Mouse (Mus musculus) embryonic facial prominence, embryonic 15.5 days (tissue): Measurements from ENCODE around the gene Gsdma3. TPM values are rescaled to one million over a fixed set of nuclear protein-coding genes. Genes with fewer than 3 reads are reported as not detected.
"Not testable (repeated sequence)": the region's sequence is repeated elsewhere in the genome, so short reads cannot be mapped to it uniquely, and the experiment has no call there.

Source experiments
- ATAC-seq: fragments of 200-750 bp; cut with Nextera tagmentation; 2 replicates; pipeline ENCODE4 v1.8.0; 2017; ENCODE audit warnings: low read depth, moderate TSS enrichment; ENCODE audit not compliant: insufficient number of reproducible peaks, low FRiP score, low TSS enrichment
- H3K27ac ChIP-seq: fragments of 300-500 bp; sonication (generic); replicated peaks from 2 replicates; pipeline ENCODE4 v1.5.1; 2015; ENCODE audit warnings: mild to moderate bottlenecking, inconsistent platforms
- H3K27me3 ChIP-seq: fragments of 300-500 bp; sonication (generic); 2 replicates; pipeline ENCODE4 v1.6.1; 2015; ENCODE audit warnings: inconsistent platforms
- H3K36me3 ChIP-seq: fragments of 300-500 bp; sonication (generic); 2 replicates; pipeline ENCODE4 v1.6.1; 2015; ENCODE audit warnings: mild to moderate bottlenecking, inconsistent platforms
- H3K4me1 ChIP-seq: fragments of 300-500 bp; sonication (generic); 2 replicates; pipeline ENCODE4 v1.6.1; 2015; ENCODE audit warnings: inconsistent platforms
- H3K4me2 ChIP-seq: fragments of 300-500 bp; sonication (generic); replicated peaks from 2 replicates; pipeline ENCODE4 v1.6.1; 2015; ENCODE audit warnings: mild to moderate bottlenecking, inconsistent platforms
- H3K4me3 ChIP-seq: fragments of 300-500 bp; sonication (generic); replicated peaks from 2 replicates; pipeline ENCODE4 v1.5.1; 2015; ENCODE audit warnings: mild to moderate bottlenecking, inconsistent platforms
- H3K9ac ChIP-seq: fragments of 300-500 bp; sonication (generic); 2 replicates; pipeline ENCODE4 v1.6.1; 2015; ENCODE audit warnings: inconsistent platforms
- H3K9me3 ChIP-seq: fragments of 300-500 bp; sonication (generic); replicated peaks from 2 replicates; pipeline ENCODE4 v1.6.1; 2016; ENCODE audit warnings: inconsistent platforms
- WGBS: fragments of 180-500 bp; shearing (Covaris S2); methylation state at CpG from one replicate; pipeline ENCODE4 v1.1.7; 2015; 5-methylcytosine and 5-hydroxymethylcytosine counted together
- polyA plus RNA-seq: library from polyadenylated mRNA; unstranded; fragments of >200 nt; fragmentation: Nextera tagmentation; extraction: Ambion mirVana; gene quantifications from 2 replicates; pipeline ENCODE4 v1.2.1, GENCODE M21; 2015

The Gsdma3 gene
- polyA plus RNA-seq, 1 experiment from 2014 or later, result not detected

DNA sequence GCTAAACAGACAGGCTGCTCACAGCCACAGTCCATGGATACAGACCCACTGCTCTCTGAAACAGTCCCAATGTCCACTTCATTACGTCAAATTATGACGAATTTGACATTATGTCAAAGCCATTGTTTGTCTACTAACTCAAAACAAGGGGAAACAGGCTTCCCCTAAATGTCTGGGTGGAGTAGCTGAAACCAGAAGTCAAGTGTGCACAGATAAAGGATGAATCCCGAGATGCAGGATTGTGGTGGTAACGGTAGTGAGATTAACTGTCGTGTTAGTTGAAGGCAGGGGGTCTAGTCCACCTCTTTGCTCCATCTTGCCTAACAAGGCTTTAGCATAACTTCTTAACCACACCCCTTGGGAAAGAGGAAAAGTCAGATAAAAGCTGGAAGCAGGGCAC is 46.3 kb downstream of the Gsdma3 start:
- H3K9ac ChIP-seq, result no peak overlapping the region
- H3K4me2 ChIP-seq, result no peak overlapping the region
- no peaks in the 10 kb centered on the region for H3K4me1 ChIP-seq
- no peak for ATAC-seq
- peaks cover 9% of the 10 kb centered on the region; the same call in 1 of the 2 replicates for H3K27me3 ChIP-seq
- no peaks in the 10 kb centered on the region for H3K36me3 ChIP-seq
- no peak overlapping the region for H3K27ac ChIP-seq
- 82% methylated on average over 5 of the region's 5 CpGs for WGBS
- no peak overlapping the region for H3K4me3 ChIP-seq
- no peaks in the 10 kb centered on the region for H3K9me3 ChIP-seq

DNA sequence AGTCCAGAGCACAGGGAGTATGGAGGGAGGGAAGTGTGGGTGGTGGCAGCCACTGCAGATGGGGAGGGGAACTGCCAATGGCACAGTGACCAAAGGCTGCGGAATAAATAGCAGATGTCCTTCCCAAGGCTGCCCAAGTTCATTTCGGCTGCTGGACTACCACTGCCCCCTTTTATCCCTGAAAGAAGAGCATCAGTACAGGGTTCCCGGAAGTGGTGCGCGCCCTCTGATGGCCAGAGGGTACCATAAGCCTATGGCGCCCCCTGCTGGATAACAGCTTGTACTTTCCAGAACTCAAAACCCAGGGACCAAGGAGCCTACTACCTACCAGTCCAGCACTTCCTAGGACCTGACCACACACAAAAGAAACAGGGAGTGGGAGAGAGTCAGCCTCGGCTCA is 47.0 kb downstream of the Gsdma3 start:
- not testable (repeated sequence) for H3K9me3 ChIP-seq, H3K27ac ChIP-seq, H3K4me1 ChIP-seq, H3K36me3 ChIP-seq, H3K27me3 ChIP-seq, H3K4me3 ChIP-seq, H3K9ac ChIP-seq
- 0 out of 2 replicates have a peak overlapping the region, but pooled peaks have one; percentile 19 for H3K4me2 ChIP-seq
- ATAC-seq, result peak; percentile 32; the same call in 1 of the 2 replicates
- WGBS, result 2% methylated on average over 6 of the region's 7 CpGs

DNA sequence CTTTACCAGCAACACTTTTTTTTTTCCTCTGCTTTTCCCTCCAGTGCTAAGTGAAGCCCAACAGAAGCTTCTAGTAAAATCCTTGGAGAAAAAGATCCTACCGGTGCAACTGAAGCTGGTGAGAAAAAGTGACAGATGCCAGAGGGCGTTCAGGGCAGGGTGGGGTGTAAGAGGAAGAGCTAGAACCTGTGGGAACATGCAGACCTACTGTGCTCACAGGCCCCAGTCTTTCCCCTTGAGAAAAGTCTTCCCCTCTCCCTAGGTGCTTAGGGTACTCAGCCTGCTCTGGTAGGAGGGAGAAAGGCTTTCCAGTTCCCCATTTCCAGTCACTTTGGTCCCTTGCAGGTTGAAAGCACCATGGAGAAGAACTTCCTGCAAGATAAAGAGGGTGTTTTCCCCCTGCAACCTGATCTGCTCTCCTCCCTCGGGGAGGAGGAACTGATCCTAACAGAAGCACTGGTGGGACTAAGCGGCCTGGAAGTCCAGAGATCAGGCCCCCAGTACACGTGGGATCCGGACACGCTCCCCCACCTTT is 49.7 kb downstream of the Gsdma3 start:
- Histone ChIP-seq H3K9me3 (no peaks in the 10 kb centered on the region), H3K9ac (no peak overlapping the region), H3K4me3 (no peak overlapping the region), H3K27ac (no peak overlapping the region), H3K4me1 (no peaks in the 10 kb centered on the region), H3K27me3 (no peaks in the 10 kb centered on the region), H3K4me2 (no peak overlapping the region), H3K36me3 (no peaks in the 10 kb centered on the region)
- ATAC-seq, result no peak
- 33% methylated on average over 7 of the region's 7 CpGs for WGBS

DNA sequence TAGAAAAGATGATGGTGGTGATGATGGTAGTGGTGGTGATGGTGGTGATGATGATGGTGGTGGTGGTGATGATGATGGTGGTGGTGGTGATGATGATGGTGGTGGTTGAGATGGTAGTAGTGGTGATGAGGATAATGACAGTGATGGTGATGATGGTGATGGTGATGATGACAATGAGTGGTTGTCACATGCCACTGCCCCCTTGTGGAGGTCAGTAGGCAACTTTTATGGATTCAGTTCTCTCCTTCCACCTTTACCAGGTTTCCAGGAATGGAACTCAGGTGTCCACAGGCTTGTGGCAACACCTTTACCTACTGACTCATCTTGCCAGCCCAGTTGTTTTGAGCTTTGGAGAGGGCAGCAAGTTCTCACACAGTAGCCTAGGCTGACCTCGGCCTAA is 53.9 kb downstream of the Gsdma3 start:
- H3K27me3 ChIP-seq, result no peaks in the 10 kb centered on the region
- peaks cover 7% of the 10 kb centered on the region for H3K4me1 ChIP-seq
- no peak overlapping the region for H3K9ac ChIP-seq
- no peak overlapping the region for H3K4me2 ChIP-seq
- WGBS, result 96% methylated on average over 1 of the region's 1 CpGs
- no peaks in the 10 kb centered on the region for H3K9me3 ChIP-seq
- H3K4me3 ChIP-seq, result no peak overlapping the region
- H3K27ac ChIP-seq, result no peak overlapping the region
- H3K36me3 ChIP-seq, result peaks cover 3% of the 10 kb centered on the region; the same call in 1 of the 2 replicates
- ATAC-seq, result no peak

GRCm38 (mm10) chr11:98680595-98680994 is 54.4 kb downstream of the Gsdma3 start:
- H3K27me3 ChIP-seq, H3K9me3 ChIP-seq, H3K4me2 ChIP-seq, ATAC-seq, H3K4me3 ChIP-seq, H3K4me1 ChIP-seq, H3K9ac ChIP-seq, H3K27ac ChIP-seq, H3K36me3 ChIP-seq: not testable (repeated sequence)
- WGBS, result 90% methylated on average over 4 of the region's 4 CpGs

DNA sequence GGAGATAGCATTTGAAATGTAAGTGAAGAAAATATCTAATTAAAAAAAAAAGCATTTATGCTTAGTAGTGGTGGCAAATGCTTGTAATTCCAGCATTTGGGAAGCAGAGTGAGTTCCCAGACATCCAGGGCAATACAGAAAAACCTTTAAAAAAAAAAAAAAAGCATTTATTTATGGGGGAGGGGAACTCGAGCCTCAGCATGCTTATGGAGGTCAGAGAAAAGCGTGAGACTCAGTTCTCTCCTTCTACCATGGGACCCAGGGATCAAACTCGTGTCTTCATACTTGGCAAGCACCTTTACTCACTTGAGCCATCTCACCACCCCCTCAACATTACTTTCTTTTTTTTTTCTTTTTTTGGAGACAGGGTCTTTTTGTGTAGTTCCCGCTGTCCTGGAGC is 55.0 kb downstream of the Gsdma3 start:
- Histone ChIP-seq H3K27me3 (no peaks in the 10 kb centered on the region), H3K4me2 (no peak overlapping the region), H3K27ac (no peak overlapping the region), H3K4me1 (peaks cover 7% of the 10 kb centered on the region), H3K9me3 (no peaks in the 10 kb centered on the region), H3K36me3 (peaks cover 13% of the 10 kb centered on the region), H3K9ac (no peak overlapping the region), H3K4me3 (no peak overlapping the region)
- ATAC-seq, result no peak
- WGBS, result 71% methylated on average over 4 of the region's 4 CpGs

DNA sequence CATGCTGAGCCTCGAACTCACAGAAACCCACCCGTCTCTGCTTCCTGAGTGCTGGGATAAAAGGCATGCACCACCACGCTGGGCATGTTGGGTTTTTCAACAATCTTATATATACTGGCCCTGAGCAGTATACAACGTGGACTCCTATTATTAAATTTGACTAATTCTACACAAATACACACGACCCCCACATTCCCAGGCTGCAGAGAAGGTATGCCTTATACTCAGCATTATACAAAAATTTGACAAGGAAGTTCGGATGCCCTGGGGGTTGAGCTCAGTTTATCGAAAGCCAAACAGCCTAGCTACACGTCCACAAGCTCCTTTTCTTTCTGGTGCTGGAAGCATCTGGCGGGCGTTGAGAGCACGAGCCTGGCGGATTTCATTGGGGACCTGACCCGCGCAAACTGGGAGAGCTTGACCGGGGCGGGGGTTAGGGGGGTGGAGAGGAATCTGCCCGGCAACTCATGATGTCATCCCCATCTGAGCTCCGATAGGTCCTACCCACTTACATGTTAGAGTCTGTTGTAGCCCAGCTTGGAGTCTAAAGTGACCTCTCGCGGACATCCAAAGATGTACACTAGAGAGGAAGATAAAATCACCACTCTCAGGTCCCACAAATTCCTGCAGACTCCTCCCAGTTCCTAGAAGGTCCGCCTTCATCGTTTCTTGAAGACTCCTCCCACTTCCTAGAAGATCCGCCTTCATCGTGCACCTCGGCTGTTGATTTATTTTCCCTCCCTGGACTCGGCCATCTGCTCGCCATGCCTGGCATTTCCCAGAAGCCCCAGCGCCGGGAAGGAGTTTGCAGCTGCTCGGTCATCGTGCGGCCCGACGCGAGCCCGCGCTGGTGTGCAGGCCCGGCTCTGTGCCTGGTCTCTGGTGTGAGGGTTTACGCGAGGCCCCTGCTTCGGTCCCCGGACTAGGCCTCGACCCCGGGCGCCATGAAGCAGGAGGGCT is 55.9 kb downstream of the Gsdma3 start, which contains the start of gene Psmd3:
Gene Psmd3, plus strand, starts transcription at position 769 of the 960 bp plus-strand sequence.
- Histone ChIP-seq H3K9me3 (no peaks in the 10 kb centered on the region), H3K4me1 (peaks cover 7% of the 10 kb centered on the region), H3K36me3 (peaks cover 22% of the 10 kb centered on the region), H3K4me3 (peak within 1 kb of the TSS; percentile 78), H3K27ac (peak within 1 kb of the TSS; percentile 83), H3K4me2 (peak within 1 kb of the TSS; percentile 70), H3K9ac (peak within 1 kb of the TSS; percentile 96), H3K27me3 (no peaks in the 10 kb centered on the region)
- ATAC-seq, result peak; percentile 94
- WGBS, result 3% methylated on average over 45 of the region's 45 CpGs

DNA sequence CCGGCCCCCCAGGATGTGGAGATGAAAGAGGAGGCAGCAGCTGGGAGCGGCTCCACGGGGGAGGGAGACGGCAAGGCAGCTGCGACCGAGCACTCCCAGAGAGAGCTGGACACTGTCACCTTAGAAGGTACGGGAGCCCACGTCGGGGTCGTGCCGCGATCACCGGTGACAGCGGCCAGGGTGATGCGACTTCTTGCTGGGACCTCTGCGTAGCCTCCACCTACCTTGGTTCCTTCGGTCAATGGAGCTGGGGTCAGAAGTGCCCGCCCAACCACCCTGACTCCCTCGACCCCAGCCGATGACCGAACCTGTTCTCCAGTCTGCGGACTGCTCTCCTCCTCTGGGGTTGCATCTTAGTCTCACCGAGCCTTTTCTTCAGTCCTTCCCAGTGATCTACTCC is 56.7 kb downstream of the Gsdma3 start:
- ATAC-seq, result no peak
- peak overlapping the region; percentile 70 for H3K4me2 ChIP-seq
- peaks cover 7% of the 10 kb centered on the region for H3K4me1 ChIP-seq
- peak overlapping the region; percentile 96 for H3K9ac ChIP-seq
- peaks cover 29% of the 10 kb centered on the region for H3K36me3 ChIP-seq
- 0% methylated on average over 23 of the region's 23 CpGs for WGBS
- H3K27me3 ChIP-seq, result no peaks in the 10 kb centered on the region
- H3K4me3 ChIP-seq, result peak overlapping the region; percentile 78
- peak overlapping the region; percentile 83 for H3K27ac ChIP-seq
- H3K9me3 ChIP-seq, result no peaks in the 10 kb centered on the region

DNA sequence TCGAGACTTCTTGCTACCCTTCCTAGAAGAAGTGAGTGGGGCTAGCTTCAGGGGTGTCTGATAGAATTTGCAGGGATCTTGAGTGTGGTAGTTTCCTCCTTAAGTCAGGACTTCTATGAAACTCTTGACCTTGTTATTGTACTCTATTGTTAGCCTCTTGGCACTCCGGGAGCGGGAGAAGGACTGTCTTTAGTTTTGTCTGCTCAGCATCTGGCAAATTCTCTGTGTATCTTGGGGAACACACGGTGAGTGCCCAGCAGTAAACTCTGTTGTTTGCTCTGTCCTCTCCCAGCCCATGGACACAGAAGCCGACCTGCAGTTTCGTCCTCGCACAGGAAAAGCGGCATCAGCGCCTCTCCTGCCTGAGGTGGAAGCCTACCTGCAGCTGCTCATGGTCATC is 59.5 kb downstream of the Gsdma3 start:
- H3K9me3 ChIP-seq, result no peaks in the 10 kb centered on the region
- no peak overlapping the region for H3K27ac ChIP-seq
- peaks cover 53% of the 10 kb centered on the region for H3K36me3 ChIP-seq
- ATAC-seq, result no peak
- peaks cover 7% of the 10 kb centered on the region for H3K4me1 ChIP-seq
- no peak overlapping the region for H3K9ac ChIP-seq
- no peak overlapping the region for H3K4me3 ChIP-seq
- WGBS, result 92% methylated on average over 9 of the region's 9 CpGs
- H3K4me2 ChIP-seq, result no peak overlapping the region
- H3K27me3 ChIP-seq, result no peaks in the 10 kb centered on the region

- no peaks in the 10 kb centered on the region for H3K27me3 ChIP-seq
- no peak for ATAC-seq
- peaks cover 7% of the 10 kb centered on the region for H3K4me1 ChIP-seq
- H3K36me3 ChIP-seq, result peaks cover 66% of the 10 kb centered on the region
- H3K4me2 ChIP-seq, result no peak overlapping the region
- no peaks in the 10 kb centered on the region for H3K9me3 ChIP-seq
- WGBS, result 96% methylated on average over 4 of the region's 4 CpGs
- H3K27ac ChIP-seq, result no peak overlapping the region
- no peak overlapping the region for H3K9ac ChIP-seq
- no peak overlapping the region for H3K4me3 ChIP-seq
Measured at GRCm38 (mm10) chr11:98686976-98687375, 60.8 kb downstream of the Gsdma3 start.
